Mouse (Mus musculus): ENCODE measurements around the gene Baiap3. TPM values are rescaled to one million over a fixed set of nuclear protein-coding genes. Genes with fewer than 3 reads are reported as not detected.
"Not testable (repeated sequence)": the region's sequence is repeated elsewhere in the genome, so short reads cannot be mapped to it uniquely, and the experiment has no call there.

Baiap3 gene
- polyA plus RNA-seq, 1 experiment from 2014 or later: 5.9 TPM

GRCm38 (mm10) chr17:25243131-25243780 lies 12.9 kb downstream of the Baiap3 start:
- peaks cover 40% of the 10 kb centered on the region for H3K36me3 ChIP-seq
- 88% methylated on average over 11 of the region's 11 CpGs for WGBS
- ATAC-seq (ENCODE audit: low FRiP score): no peak

GRCm38 (mm10) chr17:25239695-25240636 lies 16.2 kb downstream of the Baiap3 start, which contains the start of the genes Gnptg and Tsr3:
Gene Gnptg, minus strand, starts transcription at chr17:25240124.
Gene Tsr3, plus strand, starts transcription at chr17:25240170.
- Histone ChIP-seq H3K27me3 (no peaks in the 10 kb centered on the region), H3K27ac (peak within 1 kb of the TSS; percentile 81), H3K9me3 (replicated peaks) (no peaks in the 10 kb centered on the region), H3K9ac (peak within 1 kb of the TSS; percentile 98), H3K4me2 (replicated peaks) (peak within 1 kb of the TSS; percentile 89), H3K4me3 (peak within 1 kb of the TSS; percentile 99), H3K36me3 (peaks cover 41% of the 10 kb centered on the region), H3K4me1 (peaks cover 23% of the 10 kb centered on the region)
- under 1% methylated on average over 80 of the region's 80 CpGs for WGBS
- peak; percentile 87 for ATAC-seq (ENCODE audit: low FRiP score)

More at GRCm38 (mm10) chr17:25243131-25243780, 12.9 kb downstream of the Baiap3 start:
- no peak overlapping the region for H3K27ac ChIP-seq
- H3K27me3 ChIP-seq: no peaks in the 10 kb centered on the region
- no peak overlapping the region for H3K4me3 ChIP-seq
- H3K9ac ChIP-seq: no peak overlapping the region
- no peak overlapping the region for H3K4me2 ChIP-seq (replicated peaks)
- peaks cover 19% of the 10 kb centered on the region for H3K4me1 ChIP-seq
- H3K9me3 ChIP-seq (replicated peaks): no peaks in the 10 kb centered on the region

GRCm38 (mm10) chr17:25235635-25236034 lies 20.5 kb downstream of the Baiap3 start:
- H3K9ac ChIP-seq: no peak overlapping the region
- peaks cover 12% of the 10 kb centered on the region for H3K4me1 ChIP-seq
- H3K4me3 ChIP-seq: no peak overlapping the region
- no peak overlapping the region for H3K27ac ChIP-seq
- H3K9me3 ChIP-seq (replicated peaks): no peaks in the 10 kb centered on the region
- H3K27me3 ChIP-seq: no peaks in the 10 kb centered on the region
- peaks cover 28% of the 10 kb centered on the region for H3K36me3 ChIP-seq
- H3K4me2 ChIP-seq (replicated peaks): no peak overlapping the region
- WGBS: 86% methylated on average over 9 of the region's 9 CpGs
- no peak for ATAC-seq (ENCODE audit: low FRiP score)

- not testable (repeated sequence) for H3K9me3 ChIP-seq (replicated peaks); H3K9ac ChIP-seq; H3K27me3 ChIP-seq; H3K4me3 ChIP-seq; H3K4me1 ChIP-seq; H3K4me2 ChIP-seq (replicated peaks); H3K27ac ChIP-seq
- 84% methylated on average over 7 of the region's 11 CpGs for WGBS
- ATAC-seq (ENCODE audit: low FRiP score): 0 out of 2 replicates have a peak, but pooled peaks have one; percentile 66
- H3K36me3 ChIP-seq: peaks cover 55% of the 10 kb centered on the region
Observed at GRCm38 (mm10) chr17:25231621-25232020, 24.5 kb downstream of the Baiap3 start.

DNA sequence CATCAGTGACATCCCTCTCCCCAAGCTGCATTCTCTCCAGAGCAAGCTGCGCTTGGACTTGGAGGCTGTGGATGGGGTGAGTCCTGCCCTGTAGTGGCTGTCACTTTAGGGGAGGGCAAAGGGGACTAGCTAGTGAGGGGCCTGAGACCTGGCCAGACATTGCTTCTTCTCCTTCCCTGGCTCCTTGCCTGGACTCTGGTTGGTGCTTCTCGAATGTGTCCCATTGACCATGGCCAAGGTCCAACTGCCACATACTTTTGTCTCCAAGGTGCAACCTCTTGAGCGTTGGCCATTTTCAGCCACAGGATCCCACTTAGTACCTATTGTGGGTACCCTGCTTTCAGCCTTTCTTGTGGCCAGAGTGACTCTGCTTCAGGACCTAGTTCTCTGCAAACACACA lies 25.5 kb downstream of the Baiap3 start:
- 98% methylated on average over 3 of the region's 3 CpGs for WGBS
- peaks cover 59% of the 10 kb centered on the region for H3K36me3 ChIP-seq
- ATAC-seq (ENCODE audit: low FRiP score): no peak

DNA sequence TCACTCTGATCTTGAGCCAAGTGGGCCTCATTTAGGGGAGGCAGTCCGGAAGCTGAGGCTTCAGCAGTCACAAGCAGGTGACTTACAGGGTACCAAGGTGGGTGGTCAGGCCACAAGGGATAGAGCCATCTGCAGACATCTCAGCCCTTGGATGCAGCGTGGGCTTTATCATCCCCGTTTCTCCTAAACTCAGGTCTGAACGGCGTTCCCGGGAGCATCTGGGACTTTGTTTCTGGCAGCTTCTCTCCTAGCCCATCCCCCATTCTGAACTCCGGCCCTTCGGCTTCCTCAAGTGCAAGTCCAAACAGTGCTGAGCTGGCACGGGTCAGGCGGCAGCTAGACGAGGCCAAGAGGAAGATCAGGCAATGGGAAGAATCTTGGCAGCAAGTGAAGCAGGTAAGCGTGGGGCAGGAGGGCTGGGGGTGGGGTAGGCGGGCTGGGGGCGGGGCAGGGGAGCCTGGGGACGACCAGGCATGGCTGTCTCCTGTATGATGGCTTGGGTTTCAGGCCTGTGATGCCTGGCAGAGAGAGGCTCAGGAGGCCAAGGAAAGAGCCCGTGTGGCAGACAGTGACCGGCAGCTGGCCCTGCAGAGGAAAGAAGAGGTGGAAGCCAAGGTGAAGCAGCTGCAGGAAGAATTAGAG lies 26.0 kb downstream of the Baiap3 start:
- not testable (repeated sequence) for H3K9me3 ChIP-seq (replicated peaks); H3K27ac ChIP-seq; ATAC-seq (ENCODE audit: low FRiP score); H3K9ac ChIP-seq; H3K27me3 ChIP-seq; H3K4me2 ChIP-seq (replicated peaks); H3K4me3 ChIP-seq; H3K4me1 ChIP-seq
- 83% methylated on average over 17 of the region's 17 CpGs for WGBS
- peaks cover 54% of the 10 kb centered on the region for H3K36me3 ChIP-seq

More for the DNA sequence above, 25.5 kb downstream of the Baiap3 start:
- Histone ChIP-seq H3K4me1 (no peaks in the 10 kb centered on the region), H3K4me2 (replicated peaks) (no peak overlapping the region), H3K27me3 (no peaks in the 10 kb centered on the region), H3K27ac (no peak overlapping the region), H3K4me3 (no peak overlapping the region), H3K9me3 (replicated peaks) (no peaks in the 10 kb centered on the region), H3K9ac (no peak overlapping the region)

- no peak overlapping the region for H3K4me3 ChIP-seq
- no peak overlapping the region for H3K4me2 ChIP-seq (replicated peaks)
- peaks cover 51% of the 10 kb centered on the region for H3K36me3 ChIP-seq
- H3K4me1 ChIP-seq: no peaks in the 10 kb centered on the region
- WGBS: 86% methylated on average over 5 of the region's 5 CpGs
- H3K27ac ChIP-seq: no peak overlapping the region
- H3K9me3 ChIP-seq (replicated peaks): no peaks in the 10 kb centered on the region
- H3K27me3 ChIP-seq: no peaks in the 10 kb centered on the region
- H3K9ac ChIP-seq: no peak overlapping the region
- no peak for ATAC-seq (ENCODE audit: low FRiP score)
Observed at GRCm38 (mm10) chr17:25227991-25228390, 28.2 kb downstream of the Baiap3 start.

DNA sequence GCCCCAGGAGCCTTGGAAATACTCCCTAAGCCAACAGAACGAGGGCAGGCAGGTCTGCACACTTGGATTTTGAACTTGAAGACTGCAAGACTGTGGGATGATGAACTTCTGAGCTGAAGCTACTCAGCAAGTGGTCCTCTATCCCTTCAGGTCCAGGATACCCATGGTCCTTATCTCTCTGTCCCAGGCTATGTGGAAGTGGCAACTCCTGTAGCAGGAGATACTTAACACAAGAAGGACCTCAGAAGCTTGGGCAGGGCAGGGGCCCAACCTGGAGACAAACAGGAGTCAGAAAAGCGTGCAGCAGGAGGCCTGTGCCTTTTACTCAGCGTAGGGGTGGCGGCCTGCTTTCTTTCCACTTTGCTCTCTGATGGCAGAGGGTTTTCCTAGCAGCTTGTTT lies 30.5 kb downstream of the Baiap3 start:
- no peaks in the 10 kb centered on the region for H3K9me3 ChIP-seq (replicated peaks)
- H3K36me3 ChIP-seq: peaks cover 43% of the 10 kb centered on the region
- 86% methylated on average over 4 of the region's 4 CpGs for WGBS
- H3K9ac ChIP-seq: no peak overlapping the region
- no peak for ATAC-seq (ENCODE audit: low FRiP score)
- no peaks in the 10 kb centered on the region for H3K27me3 ChIP-seq
- H3K4me3 ChIP-seq: no peak overlapping the region
- H3K27ac ChIP-seq: no peak overlapping the region
- H3K4me1 ChIP-seq: peaks cover 18% of the 10 kb centered on the region
- H3K4me2 ChIP-seq (replicated peaks): no peak overlapping the region

GRCm38 (mm10) chr17:25224586-25225222 lies 31.5 kb downstream of the Baiap3 start:
- Histone ChIP-seq H3K4me2 (replicated peaks) (no peak overlapping the region), H3K27me3 (no peaks in the 10 kb centered on the region), H3K4me1 (peaks cover 18% of the 10 kb centered on the region), H3K27ac (no peak overlapping the region), H3K9me3 (replicated peaks) (no peaks in the 10 kb centered on the region), H3K4me3 (no peak overlapping the region), H3K36me3 (peaks cover 44% of the 10 kb centered on the region), H3K9ac (no peak overlapping the region; the same call in 1 of the 2 replicates)
- ATAC-seq (ENCODE audit: low FRiP score): no peak
- WGBS: 94% methylated on average over 7 of the region's 7 CpGs

DNA sequence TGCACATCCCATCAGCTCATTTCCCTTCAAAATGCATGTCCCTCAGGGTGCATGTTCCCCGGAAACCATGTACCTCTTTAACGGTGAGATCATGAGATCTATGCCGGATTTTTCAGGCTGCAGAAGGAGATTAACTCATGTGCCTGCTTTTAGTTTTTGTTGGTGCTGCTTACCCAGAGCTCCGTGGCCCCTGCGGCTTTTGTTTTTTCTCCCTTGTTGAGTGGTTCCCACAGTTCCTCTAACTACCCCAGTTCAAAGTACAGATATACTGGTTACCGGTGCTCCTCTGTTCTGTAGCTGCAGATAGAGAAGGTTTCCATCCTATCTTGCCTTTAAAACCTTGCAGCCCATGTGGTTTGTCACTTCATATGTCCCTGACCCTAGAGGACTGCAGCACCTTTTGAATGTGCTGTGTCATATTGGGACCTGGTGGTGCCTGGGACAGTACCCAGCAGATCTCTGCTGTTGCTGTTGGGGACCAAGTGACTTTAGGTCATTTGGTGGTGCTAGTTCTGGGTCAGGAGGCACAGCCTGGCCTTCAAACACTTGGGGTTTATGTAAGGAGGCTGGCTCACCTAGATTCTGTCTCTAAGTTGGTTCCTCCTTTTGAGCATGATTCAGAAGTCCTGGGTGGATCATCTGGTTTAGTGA lies 33.1 kb downstream of the Baiap3 start:
- Histone ChIP-seq H3K27me3 (no peaks in the 10 kb centered on the region), H3K9me3 (replicated peaks) (no peaks in the 10 kb centered on the region), H3K4me3 (0 out of 2 replicates have a peak overlapping the region, but pooled peaks have one; percentile 37), H3K36me3 (peaks cover 39% of the 10 kb centered on the region), H3K4me1 (peaks cover 18% of the 10 kb centered on the region), H3K27ac (no peak overlapping the region), H3K4me2 (replicated peaks) (peak overlapping the region; percentile 61), H3K9ac (no peak overlapping the region)
- WGBS: 41% methylated on average over 6 of the region's 6 CpGs
- ATAC-seq (ENCODE audit: low FRiP score): no peak

GRCm38 (mm10) chr17:25222504-25222940 lies 33.6 kb downstream of the Baiap3 start:
- not testable (repeated sequence) for H3K27ac ChIP-seq; H3K27me3 ChIP-seq; H3K9me3 ChIP-seq (replicated peaks); H3K9ac ChIP-seq
- Histone ChIP-seq H3K4me1 (peaks cover 18% of the 10 kb centered on the region), H3K4me2 (replicated peaks) (peak overlapping the region; percentile 61), H3K36me3 (peaks cover 39% of the 10 kb centered on the region), H3K4me3 (peak overlapping the region; percentile 37)
- WGBS: 14% methylated on average over 14 of the region's 28 CpGs
- peak; percentile 80 for ATAC-seq (ENCODE audit: low FRiP score)
